Mouse (Mus musculus): Measurements from ENCODE around the gene Hmga2.

Gene Hmga2

DNA sequence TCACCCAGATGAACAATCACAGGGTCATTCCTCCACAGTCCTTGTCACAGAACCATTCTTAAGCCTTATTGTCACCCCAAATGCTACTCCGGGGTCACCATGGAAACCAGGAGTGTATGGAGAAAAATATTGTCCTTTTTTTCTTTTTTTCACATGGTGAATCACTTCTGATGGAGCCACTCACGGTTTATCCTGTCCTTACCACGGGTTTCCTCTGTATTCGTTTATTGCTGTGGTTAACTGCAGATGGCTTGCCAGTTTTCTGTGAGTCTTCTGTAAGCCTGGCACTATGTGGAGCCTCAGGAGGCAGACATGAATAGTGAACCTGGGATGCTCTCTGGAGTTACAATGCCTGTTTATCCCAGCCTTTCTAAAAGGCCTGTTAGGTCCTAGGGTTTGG is 53.4 kb downstream of the Hmga2 start:
- DNase-seq, result no peak

DNA sequence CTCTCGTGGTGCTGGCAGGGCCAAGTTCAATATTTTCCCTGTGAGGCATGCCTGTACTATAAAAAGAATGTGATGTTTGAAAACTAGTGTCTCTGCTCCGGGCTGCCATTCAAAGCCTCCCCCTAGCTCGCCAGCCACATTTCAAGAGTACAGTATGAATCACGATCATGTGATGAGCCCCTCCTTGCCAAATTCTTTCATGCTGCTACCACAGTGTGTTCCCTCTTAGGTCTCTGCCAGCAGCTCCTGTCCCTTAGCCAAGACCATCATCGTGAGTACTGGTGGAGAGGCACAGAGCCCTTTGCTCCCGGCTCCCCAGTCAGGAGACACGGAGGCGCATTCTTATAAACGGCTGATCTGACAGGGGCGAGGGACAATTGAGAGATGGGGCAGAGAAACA is 54.2 kb downstream of the Hmga2 start:
- DNase-seq, result peak; percentile 52

DNA sequence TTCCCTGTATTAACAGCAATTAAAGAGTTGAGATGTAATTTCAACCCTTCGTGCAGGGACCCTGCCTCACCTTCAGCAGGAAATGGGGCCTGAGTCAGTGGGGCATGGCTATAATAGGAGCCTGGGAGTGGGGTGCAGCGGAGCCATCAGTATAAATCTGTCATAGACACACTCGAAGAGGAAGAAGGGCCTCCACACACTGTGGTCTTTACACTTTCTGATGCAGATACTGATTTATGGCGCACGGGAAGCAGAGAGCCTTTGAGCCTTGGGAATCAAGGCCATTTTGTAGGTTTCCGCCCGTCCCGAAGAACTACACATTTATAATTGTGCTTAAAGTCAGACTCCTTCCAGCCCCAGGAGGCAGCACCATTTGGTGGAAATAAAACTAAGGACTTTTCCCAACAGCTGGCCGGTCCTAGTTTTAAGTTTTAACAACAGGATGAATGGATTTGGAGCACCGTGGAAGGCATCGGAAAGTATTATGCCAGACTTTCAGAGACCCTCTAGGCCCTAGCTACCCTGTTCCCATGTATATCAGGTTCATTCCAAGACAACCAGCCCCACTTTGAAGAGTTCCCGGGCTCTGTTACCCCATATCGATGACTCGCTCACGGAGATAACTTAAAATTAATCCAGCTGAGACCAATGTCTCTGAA is 55.2 kb downstream of the Hmga2 start:
- DNase-seq, result no peak

DNA sequence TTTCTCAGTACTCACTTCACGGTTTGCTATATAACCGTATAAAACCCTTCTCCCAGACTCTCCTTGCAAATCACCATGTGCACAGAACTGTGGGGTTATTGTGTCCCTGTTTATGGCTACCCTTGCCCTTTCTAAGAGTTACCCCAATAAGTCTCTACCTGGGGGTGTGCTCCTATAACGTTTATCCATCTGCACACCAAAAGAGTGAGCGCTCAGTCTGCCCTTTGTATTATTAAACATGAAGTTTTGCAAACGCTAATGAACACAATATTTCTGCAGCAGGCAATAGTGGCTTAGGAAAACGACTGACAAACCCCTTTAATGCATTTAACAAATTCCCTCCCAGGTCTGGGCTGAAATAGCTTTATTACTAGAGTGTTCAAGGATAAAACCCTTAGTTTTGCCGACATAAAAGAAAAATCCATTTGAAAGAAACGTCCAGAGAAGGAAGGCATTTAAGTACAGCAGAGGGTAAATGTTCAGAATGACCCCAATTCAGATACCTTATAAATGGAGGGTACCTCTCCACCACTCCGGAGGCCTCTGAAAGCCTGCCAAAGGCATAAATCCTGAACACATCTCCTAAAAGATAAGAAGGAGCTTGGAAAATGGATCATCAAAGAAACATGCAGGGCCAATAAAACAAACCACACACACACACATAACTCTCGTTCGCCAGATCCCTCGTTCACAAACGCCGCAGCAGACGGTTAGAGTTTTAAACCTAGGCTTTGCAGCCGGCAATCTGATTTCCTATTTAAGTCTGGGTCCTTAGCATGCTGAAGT is 57.3 kb downstream of the Hmga2 start:
- DNase-seq, result no peak

DNA sequence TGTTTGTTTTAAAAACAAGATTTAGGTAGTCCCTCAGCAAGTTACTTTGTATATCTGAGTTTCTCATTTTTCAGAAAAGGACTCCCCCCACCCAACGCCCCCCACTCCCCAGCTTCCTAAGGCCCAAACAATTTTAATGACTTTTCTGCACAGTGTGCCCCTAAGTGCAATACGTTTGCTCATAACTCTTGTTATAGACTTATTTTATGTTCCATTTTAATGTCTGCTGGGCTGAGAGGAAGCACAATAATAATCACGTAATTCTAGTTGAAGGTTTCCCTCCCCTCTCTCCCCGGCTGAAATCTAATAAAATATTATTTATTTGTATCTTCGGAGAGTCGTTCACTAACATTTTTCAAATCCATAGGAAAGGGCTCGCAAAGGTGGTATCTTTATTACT is 58.1 kb downstream of the Hmga2 start:
- no peak for DNase-seq

DNA sequence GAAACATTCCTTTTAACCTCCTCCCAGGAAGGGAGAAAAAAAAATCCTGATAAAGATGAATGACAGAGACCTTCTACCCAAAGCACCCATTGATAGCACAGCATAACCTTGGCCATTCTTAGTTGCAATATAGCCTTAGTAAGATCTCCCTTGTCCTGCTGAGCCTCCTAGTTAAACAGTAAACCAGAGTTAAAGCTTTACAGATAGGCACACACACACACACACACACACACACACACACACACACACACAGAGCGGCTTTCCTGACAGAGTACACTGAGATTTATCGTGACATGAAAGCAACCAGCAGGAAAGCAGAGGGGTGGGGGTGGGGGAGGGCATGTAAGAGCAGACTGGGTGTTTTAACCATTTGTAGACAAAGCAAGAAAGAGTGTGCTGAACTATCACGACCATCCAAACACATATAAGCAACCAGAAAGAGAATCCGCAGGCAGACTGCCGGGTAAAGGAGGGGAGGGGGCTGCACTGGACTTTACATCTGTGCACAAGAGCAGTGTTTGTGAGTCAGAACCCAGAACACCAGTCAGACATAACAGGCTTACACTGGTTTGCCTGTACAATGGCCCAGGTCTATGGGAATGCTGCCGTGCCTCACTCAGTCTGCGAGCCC is 58.7 kb downstream of the Hmga2 start:
- no peak for DNase-seq

GRCm38 (mm10) chr10:120417116-120417487 is 59.2 kb downstream of the Hmga2 start:
- DNase-seq, result no peak

- no peak for DNase-seq
These were observed 59.6 kb downstream of the Hmga2 start for GRCm38 (mm10) chr10:120416628-120417027.

DNA sequence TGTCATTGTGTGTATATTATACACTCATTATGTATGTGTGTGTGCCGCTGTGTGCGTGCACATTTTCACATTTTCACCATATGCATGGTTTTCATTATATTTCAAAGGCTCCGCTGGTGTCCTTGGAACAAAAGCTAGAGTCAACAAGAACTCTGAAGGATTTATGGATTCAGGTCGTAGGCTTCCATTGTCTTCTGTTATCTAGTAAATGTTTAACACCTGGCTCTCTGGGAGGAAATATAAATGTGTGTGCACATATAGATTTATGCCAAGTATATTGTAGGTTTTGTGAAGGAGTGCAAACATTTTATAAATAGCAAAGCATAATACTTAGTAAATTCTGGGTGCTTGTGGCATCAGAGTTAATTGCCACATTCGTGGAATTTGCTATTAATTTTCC is 64.1 kb downstream of the Hmga2 start:
- DNase-seq, result no peak

- DNase-seq, result no peak
These were observed 65.3 kb downstream of the Hmga2 start for GRCm38 (mm10) chr10:120410958-120411357.

- no peak for DNase-seq
These were observed 67.1 kb downstream of the Hmga2 start for GRCm38 (mm10) chr10:120409131-120409530.

DNA sequence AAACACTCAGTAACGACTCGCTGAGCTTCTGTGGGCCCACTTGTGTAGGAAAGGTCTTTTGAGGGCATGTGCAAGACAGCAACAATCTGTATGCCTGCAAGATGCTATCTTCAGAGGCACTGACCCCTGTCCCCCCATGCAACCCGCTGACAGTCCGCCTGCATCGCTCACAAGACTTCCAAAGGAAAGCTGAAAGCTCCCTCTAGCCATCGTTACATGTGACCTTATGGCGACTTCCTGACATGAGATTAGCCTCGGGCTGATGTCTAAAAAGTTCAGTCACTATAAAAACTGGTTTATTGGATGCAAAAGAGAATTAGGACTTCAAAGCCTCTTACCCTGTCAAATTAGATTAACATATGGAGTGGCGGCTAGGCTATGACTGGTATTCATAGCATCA is 69.0 kb downstream of the Hmga2 start:
- no peak for DNase-seq

DNA sequence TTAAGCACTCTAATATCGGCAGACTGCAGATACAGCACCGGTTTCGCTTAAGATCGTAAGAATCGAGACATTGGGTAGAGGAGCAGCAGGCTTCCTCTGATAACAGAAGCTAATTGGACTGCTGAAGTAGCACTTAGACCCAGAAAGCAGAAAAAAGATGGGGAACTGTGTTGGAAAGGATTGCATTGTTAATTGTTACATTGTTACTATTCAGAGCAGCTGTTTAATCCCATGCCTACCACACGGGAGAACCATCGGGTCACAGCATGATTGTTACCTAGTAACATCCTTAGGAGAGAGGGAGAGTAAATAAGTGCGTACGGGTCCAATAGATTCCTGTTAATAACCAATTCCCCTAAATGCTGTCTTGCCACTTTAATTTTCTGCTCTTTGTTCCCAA is 70.2 kb downstream of the Hmga2 start:
- no peak for DNase-seq

GRCm38 (mm10) chr10:120405322-120405721 is 70.9 kb downstream of the Hmga2 start:
- DNase-seq, result no peak

- no peak for DNase-seq
These were observed 73.3 kb downstream of the Hmga2 start for GRCm38 (mm10) chr10:120402966-120403365.

- no peak for DNase-seq
These were observed 74.5 kb downstream of the Hmga2 start for GRCm38 (mm10) chr10:120401787-120402186.

DNA sequence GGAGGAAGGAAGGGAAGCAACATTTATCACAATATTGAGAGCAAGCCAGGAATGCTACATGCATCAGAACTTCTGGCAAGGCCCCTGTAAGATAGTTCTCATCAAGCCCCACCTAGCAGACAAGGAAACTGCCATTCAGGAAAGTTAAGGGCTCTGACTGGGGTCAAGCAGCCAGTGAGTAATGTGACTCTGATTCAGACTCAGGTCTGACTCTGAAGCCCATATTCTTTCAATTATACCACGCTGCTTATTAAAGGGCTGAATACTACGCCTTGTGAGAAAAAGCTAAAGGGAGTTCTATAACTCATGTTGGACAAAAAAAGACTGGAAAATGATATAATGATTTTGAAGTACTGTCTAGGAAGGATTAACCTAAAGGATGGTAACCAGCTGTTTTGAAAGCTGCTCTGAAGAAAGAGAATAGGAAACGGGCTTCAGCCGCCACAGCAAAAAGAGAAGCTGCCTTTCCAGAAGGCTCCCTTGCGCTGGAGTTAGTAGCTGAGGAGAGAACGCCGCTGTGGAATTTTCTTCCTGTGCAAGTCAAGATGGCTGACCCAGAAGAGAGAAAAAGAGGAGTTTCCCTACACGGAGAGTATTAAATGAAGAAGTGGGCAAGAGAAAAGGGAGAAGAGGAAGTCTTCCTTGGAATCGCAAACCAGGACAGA is 76.3 kb downstream of the Hmga2 start:
- no peak for DNase-seq

DNA sequence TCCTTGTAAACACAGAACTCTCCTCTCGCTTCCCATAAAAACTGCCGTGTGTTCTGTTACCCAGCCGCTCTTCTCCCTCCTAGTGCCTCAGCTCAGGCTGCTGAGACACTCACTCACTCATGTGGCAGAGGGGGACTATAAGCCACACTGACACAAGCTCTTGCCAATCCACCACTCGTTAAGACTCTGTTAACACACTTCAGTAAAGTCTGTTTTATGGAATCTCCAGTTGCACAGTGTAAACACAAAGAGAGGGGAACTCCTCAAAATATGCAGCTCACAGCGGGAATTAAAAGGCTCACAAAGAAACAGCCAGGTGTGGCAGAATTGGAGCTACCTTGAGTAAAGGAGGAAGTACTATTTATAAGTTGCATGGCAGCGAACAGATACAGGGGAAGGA is 77.5 kb downstream of the Hmga2 start:
- no peak for DNase-seq

- DNase-seq, result no peak
These were observed 79.0 kb downstream of the Hmga2 start for GRCm38 (mm10) chr10:120397211-120397631.

DNA sequence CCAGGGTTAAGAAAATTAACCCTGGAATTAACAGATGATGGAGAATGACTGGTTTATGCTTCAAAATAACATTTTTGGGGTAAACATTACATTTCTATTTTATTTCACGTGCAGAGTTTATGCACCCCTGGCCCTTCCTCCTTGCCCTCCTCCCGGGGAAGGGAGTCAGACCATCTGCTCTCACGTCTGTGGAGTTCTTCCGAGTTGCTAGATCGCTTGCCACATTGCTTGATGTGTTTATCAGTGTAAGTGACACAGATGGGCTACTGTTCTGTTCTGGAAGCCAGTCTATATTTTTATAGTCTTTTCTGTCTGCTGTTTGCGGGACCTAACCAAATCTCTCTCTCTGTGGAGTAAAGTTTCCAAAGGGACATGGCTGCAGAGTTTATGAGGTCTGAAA is 80.7 kb downstream of the Hmga2 start:
- DNase-seq, result no peak

GRCm38 (mm10) chr10:120394740-120395139 is 81.5 kb downstream of the Hmga2 start:
- DNase-seq, result no peak

- DNase-seq, result no peak
These were observed 84.1 kb downstream of the Hmga2 start for GRCm38 (mm10) chr10:120391971-120392716.

All from right cerebral cortex, postnatal 25 days (tissue).